Comparison of ENCODE assay signal across 15 mouse cellular contexts in genomic region chr10:18003966-18004637, GRCm38 (mm10). TPM values are rescaled to one million over a fixed set of nuclear protein-coding genes. Genes with fewer than 3 reads are reported as not detected.
DNase-seq lines count a peak whose midpoint lies in the region; ATAC-seq and TF ChIP-seq lines count a peak whose summit lies in the region.
"Had no signal": no experiment of that assay in that cellular context is flagged by ENCODE, and none has a peak within 500 bp of the region (broad histone marks: within the 10 kb centered on the region; RNA-seq: fewer than 3 reads in every experiment).

No protein-coding gene starts in this region.

- no peak overlapping the region for H3K4me3 ChIP-seq in lung, postnatal 0 days (ENCODE audit: low read depth, low read length)
- H3K4me3 ChIP-seq in lung, adult 2 months (replicated peaks; ENCODE audit: extremely low read depth, low read depth, low read length) = no peak overlapping the region
- H3K4me3 ChIP-seq in intestine, embryonic 16.5 days (ENCODE audit: low read length) = no peak overlapping the region
- H3K4me3 ChIP-seq: embryonic facial prominence, embryonic 10.5 days; forebrain, embryonic 13.5 days; midbrain, embryonic 15.5 days had no signal

- TF ChIP-seq CTCF in lung, postnatal 0 days (IDR thresholded peaks at IDR 0.05) = no peak
- TF ChIP-seq CTCF in lung, adult 2 months (IDR thresholded peaks at IDR 0.05; ENCODE audit: insufficient read depth, low read length) = no peak

- ATAC-seq in lung, postnatal 0 days = peak; percentile 63
- ATAC-seq in intestine, embryonic 16.5 days = peak; percentile 64
- ATAC-seq: forebrain, embryonic 13.5 days; inflammation-experienced regulatory T-cells, adult 6 months; midbrain, embryonic 15.5 days had no signal

- H3K9ac ChIP-seq in lung, postnatal 0 days (replicated peaks; ENCODE audit: low read depth) = no peak overlapping the region
- H3K9ac ChIP-seq in intestine, embryonic 16.5 days (ENCODE audit: low read depth, low read length) = no peak overlapping the region
- H3K9ac ChIP-seq: forebrain, embryonic 13.5 days; midbrain, embryonic 15.5 days had no signal

- peak; percentile 51 for DNase-seq in lung, postnatal 0 days (ENCODE audit: low spot score)
- DNase-seq in lung, adult 2 months = no peak
- peak; percentile 27 for DNase-seq in kidney, postnatal 14 days
- no peak for DNase-seq in heart, postnatal 36 days
- no peak for DNase-seq in cerebellum, postnatal 25 days
- DNase-seq in adrenal gland, postnatal 10 days = no peak
- DNase-seq: adrenal gland, adult 2 months; cerebellum, postnatal 14 days; right cerebral cortex, adult 18-20 months; thymus, adult 18-20 months had no signal

- H3K27ac ChIP-seq in lung, postnatal 0 days (ENCODE audit: low read length) = no peak overlapping the region
- no peak overlapping the region for H3K27ac ChIP-seq in intestine, embryonic 16.5 days (ENCODE audit: low read length)
- H3K27ac ChIP-seq: embryonic facial prominence, embryonic 10.5 days; forebrain, embryonic 13.5 days; midbrain, embryonic 15.5 days had no signal

- 72% methylated on average over 12 of the region's 12 CpGs for WGBS in lung, postnatal 0 days
- WGBS in lung, adult 2 months = 73% methylated on average over 12 of the region's 12 CpGs
- 72% methylated on average over 12 of the region's 12 CpGs for WGBS in intestine, embryonic 16.5 days

- no peak for TF ChIP-seq POLR2A in lung, adult 2 months (IDR thresholded peaks at IDR 0.05; ENCODE audit: borderline replicate concordance, extremely low read depth, low read depth, low read length)

- H3K4me2 ChIP-seq in lung, postnatal 0 days (replicated peaks; ENCODE audit: low read depth, low read length) = no peak overlapping the region
- no peak overlapping the region for H3K4me2 ChIP-seq in intestine, embryonic 16.5 days (ENCODE audit: low read depth, low read length)
- H3K4me2 ChIP-seq: forebrain, embryonic 13.5 days; midbrain, embryonic 15.5 days had no signal

- intact Hi-C loops in heart, postnatal 36 days (cut with DNase I) = no loop called here

- no peaks in the 10 kb centered on the region for H3K36me3 ChIP-seq in lung, postnatal 0 days (ENCODE audit: insufficient read depth, low read length)
- no peaks in the 10 kb centered on the region for H3K36me3 ChIP-seq in intestine, embryonic 16.5 days (ENCODE audit: control insufficient read depth, insufficient read depth, low read length)
- H3K36me3 ChIP-seq: midbrain, embryonic 15.5 days had no signal

- H3K9me3 ChIP-seq in lung, postnatal 0 days (ENCODE audit: low read length) = no peaks in the 10 kb centered on the region
- no peaks in the 10 kb centered on the region for H3K9me3 ChIP-seq in intestine, embryonic 16.5 days (ENCODE audit: control insufficient read depth, low read length)
- H3K9me3 ChIP-seq: embryonic facial prominence, embryonic 10.5 days; forebrain, embryonic 13.5 days; midbrain, embryonic 15.5 days had no signal

- no peak for TF ChIP-seq EP300 in lung, postnatal 0 days (IDR thresholded peaks at IDR 0.05)

- H3K4me1 ChIP-seq in lung, postnatal 0 days (ENCODE audit: insufficient read depth, low read depth, low read length) = no peaks in the 10 kb centered on the region
- H3K4me1 ChIP-seq in lung, adult 2 months (ENCODE audit: control insufficient read depth, insufficient read depth, low read length) = no peaks in the 10 kb centered on the region
- H3K4me1 ChIP-seq in intestine, embryonic 16.5 days (ENCODE audit: control insufficient read depth, insufficient read depth, low read length) = no peaks in the 10 kb centered on the region
- H3K4me1 ChIP-seq: embryonic facial prominence, embryonic 10.5 days; forebrain, embryonic 13.5 days; midbrain, embryonic 15.5 days had no signal

- no peaks in the 10 kb centered on the region for H3K27me3 ChIP-seq in lung, postnatal 0 days (replicated peaks; ENCODE audit: insufficient read depth, low read length)
- no peaks in the 10 kb centered on the region for H3K27me3 ChIP-seq in intestine, embryonic 16.5 days (replicated peaks; ENCODE audit: control insufficient read depth, insufficient read depth, low read length)
- H3K27me3 ChIP-seq: forebrain, embryonic 13.5 days; midbrain, embryonic 15.5 days had no signal

RNA-seq across cellular contexts. Expression of gene Abracl, which starts 19.0 kb away (rescaled TPM):
- 137 and 148 TPM in 2 replicates for polyA plus RNA-seq in lung, postnatal 0 days (2015; fragmentation: Nextera tagmentation; extraction: Ambion mirVana)
- polyA plus RNA-seq in lung, adult 2 months (2012; rRNA removed) = 5.9 and 8.4 TPM in 2 replicates
- 158 and 162 TPM in 2 replicates for polyA plus RNA-seq in intestine, embryonic 16.5 days (2015; fragmentation: Nextera tagmentation; extraction: Ambion mirVana)
- 10 to 100 TPM; 26.2 to 30.7 TPM for total RNA-seq in heart, postnatal 36 days (2021)
- total RNA-seq in adrenal gland, postnatal 10 days (2021) = 10 to 100 TPM; 31.0 to 40.1 TPM

RNA-seq across cellular contexts. Expression of gene Reps1, which starts 51.6 kb away (rescaled TPM):
- 10.7 and 10.8 TPM in 2 replicates for polyA plus RNA-seq in lung, postnatal 0 days (2015; fragmentation: Nextera tagmentation; extraction: Ambion mirVana)
- 42.2 and 49.6 TPM in 2 replicates for polyA plus RNA-seq in lung, adult 2 months (2012; rRNA removed)
- 6.2 and 6.3 TPM in 2 replicates for polyA plus RNA-seq in intestine, embryonic 16.5 days (2015; fragmentation: Nextera tagmentation; extraction: Ambion mirVana)
- total RNA-seq in heart, postnatal 36 days (2021) = 10 to 100 TPM; 27.6 to 30.5 TPM
- 10 to 100 TPM; 32.3 to 39.3 TPM for total RNA-seq in adrenal gland, postnatal 10 days (2021)

RNA-seq across cellular contexts. Expression of gene Heca, which starts 56.2 kb away (rescaled TPM):
- 8.2 TPM in 2 replicates for polyA plus RNA-seq in lung, postnatal 0 days (2015; fragmentation: Nextera tagmentation; extraction: Ambion mirVana)
- 23.1 and 30.9 TPM in 2 replicates for polyA plus RNA-seq in lung, adult 2 months (2012; rRNA removed)
- polyA plus RNA-seq in intestine, embryonic 16.5 days (2015; fragmentation: Nextera tagmentation; extraction: Ambion mirVana) = 2.6 and 2.7 TPM in 2 replicates
- 10 to 100 TPM; 33.4 to 34.3 TPM for total RNA-seq in heart, postnatal 36 days (2021)
- 10 to 100 TPM; 31.8 to 35.7 TPM for total RNA-seq in adrenal gland, postnatal 10 days (2021)

Comparison
In these comparisons a context has a peak if more than half of its experiments do, and no peak if none do; other contexts are left out.
1. DNase-seq: peak in lung, postnatal 0 days (single experiment) and kidney, postnatal 14 days (single experiment); none in lung, adult 2 months (single experiment), heart, postnatal 36 days (0 of 2), cerebellum, postnatal 25 days (0 of 2) and adrenal gland, postnatal 10 days (single experiment).
2. RNA of gene Abracl, which starts 19.0 kb away (polyA plus RNA-seq): 158 to 162 TPM in intestine, embryonic 16.5 days and 137 to 148 TPM in lung, postnatal 0 days; 5.9 to 8.4 TPM in lung, adult 2 months; every median in the first group is over 10 times any median in the second.